Mouse (Mus musculus): ENCODE measurements around the gene Jun. TPM values are rescaled to one million over a fixed set of nuclear protein-coding genes. Genes with fewer than 3 reads are reported as not detected.

The Jun gene
- polyA plus RNA-seq, 1 experiment from 2014 or later, result 32.9 TPM

GRCm38 (mm10) chr4:95021649-95022637, 30.1 kb downstream of the Jun start:
- DNase-seq (ENCODE audit: low spot score) (no peak), ATAC-seq (replicated peaks; ENCODE audit: insufficient number of reproducible peaks, low FRiP score, low TSS enrichment, low read depth) (no peak)
- Histone ChIP-seq H3K27ac (replicated peaks; ENCODE audit: low read depth, low read length) (no peak overlapping the region), H3K4me1 (ENCODE audit: control insufficient read depth, insufficient read depth, low read length) (no peaks in the 10 kb centered on the region), H3K4me2 (ENCODE audit: low read depth, low read length) (no peak overlapping the region), H3K27me3 (ENCODE audit: control insufficient read depth, insufficient read depth, low read length) (no peaks in the 10 kb centered on the region), H3K4me3 (ENCODE audit: low read depth, low read length) (no peak overlapping the region), H3K9me3 (replicated peaks; ENCODE audit: control insufficient read depth, low read length) (no peaks in the 10 kb centered on the region), H3K9ac (replicated peaks; ENCODE audit: low read length) (no peak overlapping the region), H3K36me3 (replicated peaks; ENCODE audit: control insufficient read depth, insufficient read depth, low read depth, low read length) (no peaks in the 10 kb centered on the region)
- 85% methylated on average over 12 of the region's 12 CpGs for WGBS

GRCm38 (mm10) chr4:95020201-95020600, 31.8 kb downstream of the Jun start:
- Histone ChIP-seq H3K9me3 (replicated peaks; ENCODE audit: control insufficient read depth, low read length) (no peaks in the 10 kb centered on the region), H3K4me1 (ENCODE audit: control insufficient read depth, insufficient read depth, low read length) (no peaks in the 10 kb centered on the region), H3K9ac (replicated peaks; ENCODE audit: low read length) (no peak overlapping the region), H3K27ac (replicated peaks; ENCODE audit: low read depth, low read length) (no peak overlapping the region), H3K4me3 (ENCODE audit: low read depth, low read length) (no peak overlapping the region), H3K4me2 (ENCODE audit: low read depth, low read length) (no peak overlapping the region), H3K27me3 (ENCODE audit: control insufficient read depth, insufficient read depth, low read length) (no peaks in the 10 kb centered on the region), H3K36me3 (replicated peaks; ENCODE audit: control insufficient read depth, insufficient read depth, low read depth, low read length) (no peaks in the 10 kb centered on the region)
- 88% methylated on average over 2 of the region's 2 CpGs for WGBS
- ATAC-seq (replicated peaks; ENCODE audit: insufficient number of reproducible peaks, low FRiP score, low TSS enrichment, low read depth) (no peak), DNase-seq (ENCODE audit: low spot score) (no peak)

GRCm38 (mm10) chr4:95018221-95018620, 33.8 kb downstream of the Jun start:
- H3K9me3 ChIP-seq (replicated peaks; ENCODE audit: control insufficient read depth, low read length), result no peaks in the 10 kb centered on the region
- no peaks in the 10 kb centered on the region for H3K4me1 ChIP-seq (ENCODE audit: control insufficient read depth, insufficient read depth, low read length)
- H3K4me2 ChIP-seq (ENCODE audit: low read depth, low read length), result no peak overlapping the region
- 38% methylated on average over 7 of the region's 7 CpGs for WGBS
- no peak for DNase-seq (ENCODE audit: low spot score)
- no peak overlapping the region for H3K4me3 ChIP-seq (ENCODE audit: low read depth, low read length)
- no peak overlapping the region for H3K9ac ChIP-seq (replicated peaks; ENCODE audit: low read length)
- no peak for ATAC-seq (replicated peaks; ENCODE audit: insufficient number of reproducible peaks, low FRiP score, low TSS enrichment, low read depth)
- no peak overlapping the region for H3K27ac ChIP-seq (replicated peaks; ENCODE audit: low read depth, low read length)
- no peaks in the 10 kb centered on the region for H3K27me3 ChIP-seq (ENCODE audit: control insufficient read depth, insufficient read depth, low read length)
- no peaks in the 10 kb centered on the region for H3K36me3 ChIP-seq (replicated peaks; ENCODE audit: control insufficient read depth, insufficient read depth, low read depth, low read length)

GRCm38 (mm10) chr4:95012706-95013105, 39.3 kb downstream of the Jun start:
- DNase-seq (ENCODE audit: low spot score), result no peak
- no peak overlapping the region for H3K4me3 ChIP-seq (ENCODE audit: low read depth, low read length)
- H3K9me3 ChIP-seq (replicated peaks; ENCODE audit: control insufficient read depth, low read length), result no peaks in the 10 kb centered on the region
- H3K27me3 ChIP-seq (ENCODE audit: control insufficient read depth, insufficient read depth, low read length), result no peaks in the 10 kb centered on the region
- ATAC-seq (replicated peaks; ENCODE audit: insufficient number of reproducible peaks, low FRiP score, low TSS enrichment, low read depth), result no peak
- no peak overlapping the region for H3K27ac ChIP-seq (replicated peaks; ENCODE audit: low read depth, low read length)
- H3K36me3 ChIP-seq (replicated peaks; ENCODE audit: control insufficient read depth, insufficient read depth, low read depth, low read length), result no peaks in the 10 kb centered on the region
- H3K9ac ChIP-seq (replicated peaks; ENCODE audit: low read length), result no peak overlapping the region
- 75% methylated on average over 1 of the region's 1 CpGs for WGBS
- no peak overlapping the region for H3K4me2 ChIP-seq (ENCODE audit: low read depth, low read length)
- H3K4me1 ChIP-seq (ENCODE audit: control insufficient read depth, insufficient read depth, low read length), result no peaks in the 10 kb centered on the region

GRCm38 (mm10) chr4:95012256-95012655, 39.8 kb downstream of the Jun start:
- ATAC-seq (replicated peaks; ENCODE audit: insufficient number of reproducible peaks, low FRiP score, low TSS enrichment, low read depth), result no peak

GRCm38 (mm10) chr4:95008175-95009057, 43.6 kb downstream of the Jun start:
- no peaks in the 10 kb centered on the region for H3K4me1 ChIP-seq (ENCODE audit: control insufficient read depth, insufficient read depth, low read length)

More at GRCm38 (mm10) chr4:95012256-95012655, 39.8 kb downstream of the Jun start:
- no peaks in the 10 kb centered on the region for H3K36me3 ChIP-seq (replicated peaks; ENCODE audit: control insufficient read depth, insufficient read depth, low read depth, low read length)
- no peak overlapping the region for H3K27ac ChIP-seq (replicated peaks; ENCODE audit: low read depth, low read length)
- H3K4me1 ChIP-seq (ENCODE audit: control insufficient read depth, insufficient read depth, low read length), result no peaks in the 10 kb centered on the region
- no peak overlapping the region for H3K4me3 ChIP-seq (ENCODE audit: low read depth, low read length)
- H3K9me3 ChIP-seq (replicated peaks; ENCODE audit: control insufficient read depth, low read length), result no peaks in the 10 kb centered on the region
- H3K4me2 ChIP-seq (ENCODE audit: low read depth, low read length), result no peak overlapping the region
- no peaks in the 10 kb centered on the region for H3K27me3 ChIP-seq (ENCODE audit: control insufficient read depth, insufficient read depth, low read length)
- no peak for DNase-seq (ENCODE audit: low spot score)
- H3K9ac ChIP-seq (replicated peaks; ENCODE audit: low read length), result no peak overlapping the region

GRCm38 (mm10) chr4:95007759-95008158, 44.3 kb downstream of the Jun start:
- peak; percentile 61; the same call in 1 of the 2 replicates for ATAC-seq (replicated peaks; ENCODE audit: insufficient number of reproducible peaks, low FRiP score, low TSS enrichment, low read depth)
- no peak overlapping the region for H3K4me2 ChIP-seq (ENCODE audit: low read depth, low read length)
- 48% methylated on average over 8 of the region's 8 CpGs for WGBS

More at GRCm38 (mm10) chr4:95008175-95009057, 43.6 kb downstream of the Jun start:
- ATAC-seq (replicated peaks; ENCODE audit: insufficient number of reproducible peaks, low FRiP score, low TSS enrichment, low read depth) (peak; percentile 76; the same call in 1 of the 2 replicates), DNase-seq (ENCODE audit: low spot score) (peak; percentile 87)
- WGBS, result 46% methylated on average over 13 of the region's 13 CpGs
- Histone ChIP-seq H3K4me3 (ENCODE audit: low read depth, low read length) (no peak overlapping the region), H3K9me3 (replicated peaks; ENCODE audit: control insufficient read depth, low read length) (no peaks in the 10 kb centered on the region), H3K36me3 (replicated peaks; ENCODE audit: control insufficient read depth, insufficient read depth, low read depth, low read length) (no peaks in the 10 kb centered on the region), H3K27ac (replicated peaks; ENCODE audit: low read depth, low read length) (no peak overlapping the region), H3K9ac (replicated peaks; ENCODE audit: low read length) (no peak overlapping the region), H3K4me2 (ENCODE audit: low read depth, low read length) (no peak overlapping the region), H3K27me3 (ENCODE audit: control insufficient read depth, insufficient read depth, low read length) (no peaks in the 10 kb centered on the region)

More at GRCm38 (mm10) chr4:95007759-95008158, 44.3 kb downstream of the Jun start:
- Histone ChIP-seq H3K9me3 (replicated peaks; ENCODE audit: control insufficient read depth, low read length) (no peaks in the 10 kb centered on the region), H3K9ac (replicated peaks; ENCODE audit: low read length) (no peak overlapping the region), H3K36me3 (replicated peaks; ENCODE audit: control insufficient read depth, insufficient read depth, low read depth, low read length) (no peaks in the 10 kb centered on the region), H3K4me3 (ENCODE audit: low read depth, low read length) (no peak overlapping the region), H3K27me3 (ENCODE audit: control insufficient read depth, insufficient read depth, low read length) (no peaks in the 10 kb centered on the region), H3K27ac (replicated peaks; ENCODE audit: low read depth, low read length) (no peak overlapping the region), H3K4me1 (ENCODE audit: control insufficient read depth, insufficient read depth, low read length) (no peaks in the 10 kb centered on the region)
- DNase-seq (ENCODE audit: low spot score), result no peak

Measured in embryonic facial prominence, embryonic 11.5 days (tissue).